Mouse (Mus musculus) MEL (cell line): Measurements from ENCODE around the gene Slc1a4. TPM values are rescaled to one million over a fixed set of nuclear protein-coding genes. Genes with fewer than 3 reads are reported as not detected.

Source experiments
- DNase-seq: peaks from one replicate; pipeline ENCODE4 v3.0.0; 2011; ENCODE audit warnings: low read depth, low spot score
- H3K27ac ChIP-seq: 2 replicates; pipeline ENCODE4 v1.5.1; 2012; ENCODE audit warnings: low read depth, mild to moderate bottlenecking, control low read depth, low read length, moderate library complexity; ENCODE audit not compliant: control insufficient read depth
- H3K27me3 ChIP-seq, 2 experiments: fragments of 150-350 bp in 1 of 2; sonication (generic) in 1 of 2; 2 replicates each; pipeline ENCODE4 v1.6.1; 2012; ENCODE audit warnings: low read length in 2 of 2, mild to moderate bottlenecking in 2 of 2, improper control_type of control experiment in 1 of 2, moderate library complexity in 1 of 2; ENCODE audit not compliant: insufficient read depth in 2 of 2, control insufficient read depth in 1 of 2
- H3K36me3 ChIP-seq, 2 experiments: 2 replicates each; pipeline ENCODE4 v1.6.1; 2012 to 2014; ENCODE audit warnings: low read length in 2 of 2, improper control_type of control experiment in 1 of 2, inconsistent platforms in 1 of 2, mild to moderate bottlenecking in 1 of 2; ENCODE audit not compliant: insufficient read depth in 2 of 2, control insufficient read depth in 1 of 2
- H3K4me1 ChIP-seq, 2 experiments: fragments of 150-350 bp in 1 of 2; sonication (generic) in 1 of 2; 2 replicates each; pipeline ENCODE4 v1.6.1; 2012; ENCODE audit warnings: low read length in 2 of 2, improper control_type of control experiment in 1 of 2, mild to moderate bottlenecking in 1 of 2; ENCODE audit not compliant: insufficient read depth in 2 of 2, control insufficient read depth in 1 of 2
- H3K4me3 ChIP-seq, 2 experiments: fragments of 150-350 bp in 1 of 2; sonication (generic) in 1 of 2; 2 replicates each; pipeline ENCODE4 v1.5.1; 2012; ENCODE audit warnings: low read depth in 2 of 2, low read length in 2 of 2, mild to moderate bottlenecking in 2 of 2, moderate library complexity in 2 of 2, control low read depth in 1 of 2, improper control_type of control experiment in 1 of 2; ENCODE audit not compliant: control insufficient read depth in 1 of 2, insufficient read depth in 1 of 2
- H3K79me2 ChIP-seq: 2 replicates; pipeline ENCODE4 v1.6.1; 2012; ENCODE audit warnings: mild to moderate bottlenecking, low read length, moderate library complexity; ENCODE audit not compliant: control insufficient read depth, poor library complexity, insufficient read depth
- H3K9ac ChIP-seq: 2 replicates; pipeline ENCODE4 v1.6.1; 2012; ENCODE audit warnings: low read depth, mild to moderate bottlenecking, control low read depth, low read length, moderate library complexity; ENCODE audit not compliant: control insufficient read depth, poor library complexity, severe bottlenecking
- H3K9me3 ChIP-seq: fragments of 150-350 bp; sonication (generic); replicated peaks from 2 replicates; pipeline ENCODE4 v1.6.1; 2012; ENCODE audit warnings: mild to moderate bottlenecking, low read length, improper control_type of control experiment, moderate library complexity; ENCODE audit not compliant: insufficient read depth
- CTCF ChIP-seq, 3 experiments: IDR thresholded peaks in 2 of 3; conservative IDR thresholded peaks in 1 of 3; 2 replicates each; pipeline ENCODE4 v1.5.1; 2011 to 2012; ENCODE audit warnings: low read length in 3 of 3, low read depth in 2 of 3, mild to moderate bottlenecking in 2 of 3, improper control_type of control experiment in 1 of 3, inconsistent platforms in 1 of 3, mixed read lengths in 1 of 3, moderate library complexity in 1 of 3; ENCODE audit not compliant: control insufficient read depth in 1 of 3, insufficient read depth in 1 of 3, poor library complexity in 1 of 3, severe bottlenecking in 1 of 3
- E2F4 ChIP-seq: IDR thresholded peaks from 2 replicates; pipeline ENCODE4 v1.6.1; 2011; ENCODE audit warnings: low read depth, low read length, improper control_type of control experiment, borderline replicate concordance
- ELF1 ChIP-seq: IDR thresholded peaks from 2 replicates; pipeline ENCODE4 v1.6.1; 2014; ENCODE audit warnings: low read depth, mild to moderate bottlenecking, inconsistent platforms, low read length, improper control_type of control experiment, moderate library complexity
- EP300 ChIP-seq, 2 experiments: IDR thresholded peaks; 2 replicates each; pipeline ENCODE4 v1.6.1; 2011; ENCODE audit warnings: improper control_type of control experiment in 2 of 2, low read length in 2 of 2, low read depth in 1 of 2, mild to moderate bottlenecking in 1 of 2
- GABPA ChIP-seq: IDR thresholded peaks from 2 replicates; pipeline ENCODE4 v1.6.1; 2012; ENCODE audit warnings: low read depth, mild to moderate bottlenecking, inconsistent platforms, low read length, improper control_type of control experiment, moderate library complexity
- GATA1 ChIP-seq: IDR thresholded peaks from 2 replicates; pipeline ENCODE4 v1.6.1; 2011; ENCODE audit warnings: low read depth, low read length, improper control_type of control experiment
- KAT2A ChIP-seq: conservative IDR thresholded peaks from 2 replicates; pipeline ENCODE4 v1.6.1; 2012; ENCODE audit warnings: low read depth, low read length, improper control_type of control experiment, inconsistent platforms
- MAX ChIP-seq: IDR thresholded peaks from 2 replicates; pipeline ENCODE4 v1.6.1; 2011; ENCODE audit warnings: low read length, improper control_type of control experiment
- NRF1 ChIP-seq: IDR thresholded peaks from 2 replicates; pipeline ENCODE4 v1.6.1; 2014; ENCODE audit warnings: low read depth, mild to moderate bottlenecking, inconsistent platforms, low read length, improper control_type of control experiment, moderate library complexity; ENCODE audit not compliant: poor library complexity, insufficient read depth, severe bottlenecking
- POLR2AphosphoS2 ChIP-seq: IDR thresholded peaks from 2 replicates; pipeline ENCODE4 v1.6.1; 2011; ENCODE audit warnings: low read length, improper control_type of control experiment
- SMC3 ChIP-seq: IDR thresholded peaks from 2 replicates; pipeline ENCODE4 v1.6.1; 2011; ENCODE audit warnings: low read depth, low read length, improper control_type of control experiment
- TCF12 ChIP-seq: IDR thresholded peaks from 2 replicates; pipeline ENCODE4 v1.6.1; 2014; ENCODE audit warnings: low read depth, mild to moderate bottlenecking, inconsistent platforms, low read length, improper control_type of control experiment, moderate library complexity
- USF1 ChIP-seq: IDR thresholded peaks from 2 replicates; pipeline ENCODE4 v1.6.1; 2014; ENCODE audit warnings: low read depth, mild to moderate bottlenecking, inconsistent platforms, low read length, improper control_type of control experiment, moderate library complexity
- USF2 ChIP-seq, 2 experiments: IDR thresholded peaks; 2 replicates each; pipeline ENCODE4 v1.6.1; 2011 to 2012; ENCODE audit warnings: improper control_type of control experiment in 2 of 2, low read length in 2 of 2, borderline replicate concordance in 1 of 2, inconsistent platforms in 1 of 2, low read depth in 1 of 2, mild to moderate bottlenecking in 1 of 2; ENCODE audit not compliant: insufficient read depth in 1 of 2
- polyA plus RNA-seq, 2 experiments: library from polyadenylated mRNA; stranded (reverse) in 1 of 2; unstranded in 1 of 2; fragments of >175 nt in 1 of 2; fragments of >200 nt in 1 of 2; gene quantifications; 2 replicates each; pipeline versions ENCODE4 v1.2.1 to v1.2.4; 2012; ENCODE audit warnings: low replicate concordance in 2 of 2, low read depth in 1 of 2; ENCODE audit not compliant: insufficient read length in 2 of 2, insufficient read depth in 1 of 2, missing spikeins in 1 of 2
- total RNA-seq: library from RNA; depleted of rRNA; stranded (reverse); fragments of 300-350 nt; gene quantifications from 2 replicates; pipeline ENCODE4 v1.2.3, GENCODE M21; 2012

Gene Slc1a4
- total and polyA plus RNA-seq, 3 experiments: 21.7 to 32.3 TPM; not detected in 1

DNA sequence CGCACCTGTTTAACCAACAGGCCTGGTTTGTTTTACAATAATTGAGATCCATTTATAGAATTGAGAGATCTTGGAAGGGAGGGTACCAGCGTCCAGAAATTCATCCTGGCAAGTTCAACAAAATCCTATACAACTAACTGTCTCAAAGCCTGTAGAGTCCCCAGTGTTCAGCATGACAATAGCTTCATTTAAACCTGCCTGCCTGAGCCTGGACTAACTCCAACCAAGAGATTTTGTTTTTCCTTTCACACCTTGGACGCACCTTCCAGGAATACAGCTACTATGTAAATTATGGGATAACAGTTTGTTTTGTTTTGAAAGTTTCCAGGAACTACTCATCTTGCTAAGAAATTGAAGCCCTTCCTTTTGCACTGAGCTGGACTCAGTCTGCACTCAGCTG, 11.9 kb downstream of the Slc1a4 start:
- H3K4me1 ChIP-seq: peaks cover 9 to 15% of the 10 kb centered on the region in 2 experiments
- no peak for DNase-seq
- H3K79me2 ChIP-seq: peaks cover 16% of the 10 kb centered on the region

DNA sequence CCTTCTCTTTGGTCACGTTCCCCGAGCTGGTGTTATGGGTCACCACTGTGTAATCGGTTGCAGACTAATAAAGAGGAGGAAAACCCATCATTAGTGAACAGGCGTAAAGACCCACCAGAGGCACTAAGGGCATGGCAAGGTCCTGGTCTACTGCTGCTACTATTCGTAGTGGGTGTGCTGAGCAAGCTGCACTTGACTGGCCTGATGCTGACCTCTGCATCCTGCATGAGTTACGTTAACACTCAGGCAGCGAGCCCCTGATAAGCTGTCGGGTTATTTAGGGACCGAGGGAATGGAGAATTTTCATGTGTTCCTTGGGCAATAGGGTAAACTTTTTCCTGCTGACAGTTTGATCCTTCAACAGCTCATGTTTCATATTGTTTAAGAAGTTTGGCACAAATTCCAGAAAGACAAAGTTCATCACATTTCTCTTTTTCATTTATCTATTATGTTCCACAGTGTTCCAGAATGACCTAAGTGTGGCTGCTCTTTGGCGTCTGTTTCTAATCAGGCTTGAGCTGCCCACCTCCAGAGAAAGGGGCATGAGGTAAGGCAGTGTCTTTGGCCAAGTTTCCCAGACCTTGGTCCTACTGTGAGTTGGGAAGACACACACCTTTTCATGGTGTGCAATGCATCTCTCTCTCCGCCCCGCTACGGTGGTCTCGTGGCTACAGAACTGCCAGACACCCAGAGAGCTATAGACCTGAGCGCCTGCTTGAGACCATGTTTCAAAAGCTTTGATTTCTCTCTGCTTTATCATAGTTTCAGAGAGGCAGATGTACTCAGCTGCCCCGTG, 13.7 kb downstream of the Slc1a4 start:
- no peak overlapping the region for H3K4me3 ChIP-seq
- no peak overlapping the region for H3K9ac ChIP-seq
- no peaks in the 10 kb centered on the region for H3K27me3 ChIP-seq
- no peak overlapping the region for H3K27ac ChIP-seq
- peaks cover 5 to 30% of the 10 kb centered on the region in 2 experiments; a peak in 3 of 4 replicates for H3K36me3 ChIP-seq
- H3K79me2 ChIP-seq: peaks cover 9% of the 10 kb centered on the region; the same call in 1 of the 2 replicates
- peaks cover 0 to 6% of the 10 kb centered on the region in 2 experiments; a peak in 2 of 4 replicates for H3K4me1 ChIP-seq
- TF ChIP-seq CTCF (IDR thresholded peaks at IDR 0.05 in 2 of 3, conservative IDR thresholded peaks at IDR 0.05 in 1 of 3; ENCODE audit: control insufficient read depth in 1 of 3, insufficient read depth in 1 of 3, low read depth in 2 of 3, low read length in 3 of 3, poor library complexity in 1 of 3, severe bottlenecking in 1 of 3) (no peak), GABPA (no peak), USF2 (IDR thresholded peaks at IDR 0.05; ENCODE audit: borderline replicate concordance in 1 of 2, insufficient read depth in 1 of 2, low read depth in 1 of 2, low read length in 2 of 2) (no peak), TCF12 (no peak), EP300 (IDR thresholded peaks at IDR 0.05; ENCODE audit: low read depth in 1 of 2, low read length in 2 of 2) (no peak), E2F4 (no peak), USF1 (no peak), SMC3 (no peak), POLR2AphosphoS2 (no peak), KAT2A (no peak)
- DNase-seq: no peak
- H3K9me3 ChIP-seq: no peaks in the 10 kb centered on the region

More for the DNA sequence above, 11.9 kb downstream of the Slc1a4 start:
- no peaks in the 10 kb centered on the region for H3K9me3 ChIP-seq
- TF ChIP-seq E2F4 (no peak), CTCF (IDR thresholded peaks at IDR 0.05 in 2 of 3, conservative IDR thresholded peaks at IDR 0.05 in 1 of 3; ENCODE audit: control insufficient read depth in 1 of 3, insufficient read depth in 1 of 3, low read depth in 2 of 3, low read length in 3 of 3, poor library complexity in 1 of 3, severe bottlenecking in 1 of 3) (no peak), USF1 (no peak), NRF1 (no peak), ELF1 (no peak), MAX (no peak), GATA1 (no peak)
- no peak overlapping the region for H3K4me3 ChIP-seq
- H3K9ac ChIP-seq: no peak overlapping the region
- peaks cover 16 to 24% of the 10 kb centered on the region in 2 experiments for H3K36me3 ChIP-seq
- H3K27me3 ChIP-seq: no peaks in the 10 kb centered on the region
- H3K27ac ChIP-seq: no peak overlapping the region
